Mouse (Mus musculus) neural tube, embryonic 14.5 days (tissue): ENCODE data around the gene Fanca. TPM values are rescaled to one million over a fixed set of nuclear protein-coding genes. Genes with fewer than 3 reads are reported as not detected.
A peak's percentile ranks its signal among the peaks of the same experiment; 100 is the strongest.

Experiments
- ATAC-seq: fragments of 200-750 bp; cut with Nextera tagmentation; 2 replicates; pipeline ENCODE4 v1.8.0; 2017; ENCODE audit warnings: low read depth, mild to moderate bottlenecking, moderate TSS enrichment, moderate library complexity
- H3K27ac ChIP-seq: fragments of 300-500 bp; sonication (generic); 2 replicates; pipeline ENCODE4 v1.5.1; 2014; ENCODE audit warnings: low read depth, mild to moderate bottlenecking, control low read depth, low read length, moderate library complexity, mixed read lengths
- H3K27me3 ChIP-seq: fragments of 300-500 bp; sonication (generic); 2 replicates; pipeline ENCODE4 v1.6.1; 2014; ENCODE audit warnings: low read length; ENCODE audit not compliant: control insufficient read depth, insufficient read depth
- H3K36me3 ChIP-seq: fragments of 300-500 bp; sonication (generic); 2 replicates; pipeline ENCODE4 v1.6.1; 2014; ENCODE audit warnings: low read length, mixed read lengths; ENCODE audit not compliant: control insufficient read depth, insufficient read depth
- H3K4me1 ChIP-seq: fragments of 300-500 bp; sonication (generic); 2 replicates; pipeline ENCODE4 v1.6.1; 2014; ENCODE audit warnings: low read length; ENCODE audit not compliant: control insufficient read depth, insufficient read depth
- H3K4me2 ChIP-seq: fragments of 300-500 bp; sonication (generic); 2 replicates; pipeline ENCODE4 v1.6.1; 2014; ENCODE audit warnings: mild to moderate bottlenecking, low read depth, low read length, control low read depth
- H3K4me3 ChIP-seq: fragments of 300-500 bp; sonication (generic); 2 replicates; pipeline ENCODE4 v1.5.1; 2014; ENCODE audit warnings: low read depth, low read length, control low read depth, mixed read lengths
- H3K9ac ChIP-seq: fragments of 300-500 bp; sonication (generic); replicated peaks from 2 replicates; pipeline ENCODE4 v1.6.1; 2014; ENCODE audit warnings: low read depth, mild to moderate bottlenecking, control low read depth, low read length, mixed read lengths
- H3K9me3 ChIP-seq: fragments of 300-500 bp; sonication (generic); 2 replicates; pipeline ENCODE4 v1.6.1; 2016; ENCODE audit warnings: low read length; ENCODE audit not compliant: control insufficient read depth
- WGBS: fragments of 180-500 bp; shearing (Covaris S2); extraction: QIAGEN DNeasy Blood & Tissue Kit; methylation state at CpG from one replicate; pipeline ENCODE4 v1.1.7; 2014; 5-methylcytosine and 5-hydroxymethylcytosine counted together
- polyA plus RNA-seq: library from polyadenylated mRNA; unstranded; fragments of >200 nt; fragmentation: Nextera tagmentation; extraction: Ambion mirVana; gene quantifications from 2 replicates; pipeline ENCODE4 v1.2.1, GENCODE M21; 2014

Fanca gene
- polyA plus RNA-seq, 1 experiment from 2014 or later, result 6.6 TPM

DNA sequence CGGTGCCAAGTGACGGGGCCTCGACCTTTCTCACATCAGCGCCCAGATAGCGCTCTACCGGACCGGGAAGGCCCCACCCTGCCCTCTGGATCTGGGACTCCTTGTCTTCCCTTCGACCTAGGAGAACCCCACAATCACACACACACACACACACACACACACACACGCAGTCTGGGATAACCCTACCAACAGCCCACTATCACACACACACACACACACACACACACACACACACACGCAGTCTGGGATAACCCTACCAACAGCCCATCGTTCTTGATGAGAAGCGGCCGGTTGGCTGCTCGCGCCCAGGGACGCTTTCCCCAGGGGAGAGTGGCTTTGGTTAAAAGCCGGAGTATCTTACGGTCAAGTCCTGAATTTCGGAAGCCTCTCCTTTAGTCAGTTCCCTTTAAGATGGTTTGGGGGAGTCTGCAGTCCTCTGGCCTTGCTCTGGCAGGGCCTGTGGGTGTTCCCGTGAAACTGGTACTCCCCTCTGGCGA lies 14.8 kb upstream of the Fanca start:
- peak overlapping the region; percentile 95 for H3K27ac ChIP-seq
- no peaks in the 10 kb centered on the region for H3K36me3 ChIP-seq
- H3K27me3 ChIP-seq, result no peaks in the 10 kb centered on the region
- peak overlapping the region; percentile 89 for H3K9ac ChIP-seq
- WGBS, result under 1% methylated on average over 18 of the region's 21 CpGs
- H3K4me3 ChIP-seq, result peak overlapping the region; percentile 82
- H3K9me3 ChIP-seq, result no peaks in the 10 kb centered on the region
- ATAC-seq, result 0 out of 2 replicates have a peak, but pooled peaks have one; percentile 53
- H3K4me2 ChIP-seq, result peak overlapping the region; percentile 82
- H3K4me1 ChIP-seq, result peaks cover 16% of the 10 kb centered on the region

DNA sequence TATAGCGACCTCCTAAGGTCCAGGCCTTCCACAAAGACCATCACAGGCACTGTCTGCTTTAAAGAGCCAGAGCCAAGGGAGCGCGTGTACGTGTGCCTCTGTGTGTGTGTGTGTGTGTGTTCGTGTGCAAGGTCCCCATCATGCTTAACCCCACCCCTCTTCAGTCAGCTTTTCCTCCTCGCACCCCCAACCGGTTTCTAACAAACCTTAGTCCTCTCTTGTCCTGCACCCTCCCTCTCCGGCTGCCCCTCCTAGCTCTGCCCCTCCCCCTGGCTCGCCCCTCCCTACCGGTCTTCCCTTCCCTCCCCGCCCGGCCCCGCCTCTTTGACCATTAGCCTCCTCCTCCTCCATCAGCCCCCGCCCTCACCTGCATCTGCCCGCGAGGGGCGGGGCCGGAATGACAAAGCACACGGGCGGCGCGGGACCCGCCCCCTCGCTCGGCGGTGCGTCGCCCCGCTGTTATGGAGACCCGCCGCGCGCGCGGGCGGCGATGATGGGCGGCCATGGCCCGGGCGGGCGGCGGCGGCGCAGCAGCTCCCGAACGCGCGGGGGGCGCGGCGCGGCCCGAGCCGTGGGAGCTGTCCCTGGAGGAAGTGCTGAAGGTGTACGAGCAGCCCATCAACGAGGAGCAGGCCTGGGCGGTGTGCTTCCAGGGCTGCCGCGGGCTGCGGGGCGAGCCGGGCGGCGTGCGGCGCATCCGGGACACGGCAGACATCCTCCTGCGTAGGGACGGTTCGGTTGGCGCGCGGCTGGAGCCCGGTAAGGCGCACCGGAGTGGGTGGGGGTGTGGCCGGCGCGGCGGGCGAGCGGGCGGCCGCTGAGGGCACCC lies 14.1 kb upstream of the Fanca start, which contains the start of gene Spire2:
Gene Spire2, plus strand, starts transcription at position 452 of the 829 bp plus-strand sequence.
- Histone ChIP-seq H3K4me1 (peaks cover 16% of the 10 kb centered on the region), H3K27me3 (no peaks in the 10 kb centered on the region), H3K9me3 (no peaks in the 10 kb centered on the region), H3K36me3 (no peaks in the 10 kb centered on the region), H3K4me2 (peak within 1 kb of the TSS; percentile 82), H3K4me3 (peak within 1 kb of the TSS; percentile 82), H3K9ac (peak within 1 kb of the TSS; percentile 89), H3K27ac (peak within 1 kb of the TSS; percentile 95)
- peak; percentile 88 for ATAC-seq
- WGBS, result under 1% methylated on average over 61 of the region's 85 CpGs

DNA sequence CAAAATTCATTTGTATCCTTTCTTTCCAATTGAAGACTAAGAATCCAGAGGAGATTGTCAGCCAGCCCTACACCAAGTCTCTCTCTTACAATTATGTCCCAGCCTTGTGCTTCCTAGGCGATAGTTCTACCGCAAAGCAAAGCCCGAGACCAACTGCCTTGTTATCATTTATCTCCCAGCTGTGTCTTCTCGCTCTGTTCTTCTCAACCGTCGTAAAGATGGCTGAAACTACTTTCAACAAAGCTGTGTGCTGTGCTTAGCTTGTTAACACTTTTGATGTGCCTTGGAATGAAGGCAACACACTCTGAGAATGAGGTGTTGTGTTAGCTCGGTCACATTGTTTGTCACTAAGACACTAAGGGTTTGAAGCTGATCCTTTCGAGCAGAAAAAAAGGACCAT lies 13.4 kb upstream of the Fanca start:
- no peak; the same call in 1 of the 2 replicates for ATAC-seq

DNA sequence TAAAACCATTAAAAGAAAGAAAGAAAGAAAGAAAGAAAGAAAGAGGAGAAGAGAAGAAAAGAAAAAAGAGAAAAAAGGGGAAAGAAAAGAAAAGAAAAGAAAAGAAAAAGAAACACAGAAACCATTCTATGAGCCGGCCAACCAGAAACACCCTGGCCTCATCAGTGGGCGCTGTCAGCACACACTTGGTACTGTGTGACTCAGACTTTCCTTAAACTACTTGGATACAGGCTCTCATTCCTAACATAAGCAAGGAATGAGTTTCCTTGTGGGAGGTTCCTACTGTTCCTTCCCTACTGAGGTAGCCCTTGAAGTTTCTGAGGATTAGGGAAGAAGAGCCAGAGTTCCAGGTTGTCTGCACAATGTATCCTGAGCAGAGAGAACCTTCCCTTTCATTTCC lies 12.9 kb upstream of the Fanca start:
- H3K4me3 ChIP-seq, result no peak overlapping the region
- H3K36me3 ChIP-seq, result no peaks in the 10 kb centered on the region
- no peak for ATAC-seq
- 81% methylated on average over 2 of the region's 2 CpGs for WGBS
- peak overlapping the region; percentile 95 for H3K27ac ChIP-seq
- H3K9ac ChIP-seq, result no peak overlapping the region
- no peaks in the 10 kb centered on the region for H3K9me3 ChIP-seq
- H3K27me3 ChIP-seq, result no peaks in the 10 kb centered on the region
- H3K4me2 ChIP-seq, result peak overlapping the region; percentile 82
- peaks cover 16% of the 10 kb centered on the region for H3K4me1 ChIP-seq

More for the DNA sequence above, 13.4 kb upstream of the Fanca start:
- Histone ChIP-seq H3K9ac (peak overlapping the region; percentile 89), H3K4me2 (peak overlapping the region; percentile 82), H3K36me3 (no peaks in the 10 kb centered on the region), H3K27me3 (no peaks in the 10 kb centered on the region), H3K9me3 (no peaks in the 10 kb centered on the region), H3K4me3 (peak overlapping the region; percentile 82), H3K4me1 (peaks cover 16% of the 10 kb centered on the region), H3K27ac (peak overlapping the region; percentile 95)
- WGBS, result 16% methylated on average over 8 of the region's 8 CpGs

DNA sequence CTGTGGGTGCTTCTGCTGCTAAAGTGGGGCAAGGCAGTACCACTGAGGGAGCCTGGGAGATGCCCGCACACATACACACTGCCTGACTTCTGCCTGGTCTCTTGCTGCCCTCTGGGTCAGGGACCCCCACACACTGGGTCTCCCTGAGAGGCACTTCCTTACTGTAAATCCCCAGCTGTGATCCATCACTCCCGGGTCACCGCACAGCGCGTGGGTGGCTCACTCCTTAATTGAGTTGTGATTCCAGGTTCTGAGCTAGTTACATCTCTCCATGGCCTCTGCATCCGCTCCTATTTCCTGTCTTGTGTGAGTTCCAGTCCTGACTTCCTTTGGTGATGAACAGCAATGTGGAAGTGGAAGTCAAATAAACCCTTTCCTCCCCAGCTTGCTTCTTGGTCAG lies 12.3 kb upstream of the Fanca start:
- 89% methylated on average over 6 of the region's 6 CpGs for WGBS
- ATAC-seq, result no peak
- H3K9ac ChIP-seq, result no peak overlapping the region
- no peak overlapping the region for H3K4me2 ChIP-seq
- H3K27me3 ChIP-seq, result no peaks in the 10 kb centered on the region
- no peak overlapping the region for H3K27ac ChIP-seq
- H3K4me3 ChIP-seq, result no peak overlapping the region
- peaks cover 16% of the 10 kb centered on the region for H3K4me1 ChIP-seq
- no peaks in the 10 kb centered on the region for H3K36me3 ChIP-seq
- H3K9me3 ChIP-seq, result no peaks in the 10 kb centered on the region

DNA sequence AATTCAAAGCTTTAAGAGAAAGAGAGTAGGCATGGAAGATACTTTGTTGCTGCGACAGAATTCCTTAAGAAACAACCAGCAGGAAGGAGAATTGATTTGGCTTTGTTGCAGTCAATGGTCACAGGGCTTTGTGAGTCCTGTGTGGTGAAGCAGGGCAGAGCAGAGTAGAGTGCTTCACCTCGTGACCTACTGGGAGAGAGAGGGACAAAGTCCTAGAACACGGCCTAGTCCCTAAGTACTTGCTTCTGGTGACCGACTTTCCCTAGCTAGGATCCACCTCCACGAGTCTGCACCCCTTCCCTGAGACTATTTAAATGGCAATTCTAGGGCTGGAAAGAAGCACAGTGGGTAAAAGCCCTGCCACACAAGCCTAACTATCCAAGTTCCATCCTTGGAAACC lies 11.6 kb upstream of the Fanca start:
- no peak overlapping the region for H3K27ac ChIP-seq
- no peaks in the 10 kb centered on the region for H3K36me3 ChIP-seq
- no peak overlapping the region for H3K9ac ChIP-seq
- H3K4me3 ChIP-seq, result no peak overlapping the region
- no peaks in the 10 kb centered on the region for H3K27me3 ChIP-seq
- H3K4me1 ChIP-seq, result peaks cover 16% of the 10 kb centered on the region
- ATAC-seq, result no peak
- 68% methylated on average over 5 of the region's 5 CpGs for WGBS
- H3K9me3 ChIP-seq, result no peaks in the 10 kb centered on the region
- H3K4me2 ChIP-seq, result no peak overlapping the region

DNA sequence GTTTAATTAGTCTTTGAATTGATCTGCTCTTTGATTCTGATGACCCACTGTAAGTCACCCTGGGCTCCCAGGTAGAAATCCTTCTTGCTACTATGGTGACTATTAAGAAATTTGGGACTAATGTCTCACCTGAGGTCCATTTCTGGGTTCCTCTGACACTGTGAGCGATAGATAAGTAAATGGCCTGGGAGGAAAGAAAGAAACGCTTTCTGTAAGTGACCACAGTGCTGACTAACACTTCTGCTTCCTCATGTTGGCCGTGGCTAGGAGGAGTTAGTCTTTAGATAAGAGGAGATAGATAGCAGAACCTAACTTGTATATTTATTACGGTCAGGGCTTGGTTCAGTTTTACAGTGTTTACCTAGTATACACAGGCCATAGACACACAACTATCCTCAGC lies 11.0 kb upstream of the Fanca start:
- Histone ChIP-seq H3K9ac (no peak overlapping the region), H3K36me3 (no peaks in the 10 kb centered on the region), H3K4me1 (peaks cover 11% of the 10 kb centered on the region), H3K9me3 (no peaks in the 10 kb centered on the region), H3K27ac (no peak overlapping the region), H3K4me3 (no peak overlapping the region), H3K27me3 (no peaks in the 10 kb centered on the region), H3K4me2 (no peak overlapping the region)
- WGBS, result 94% methylated on average over 4 of the region's 4 CpGs
- ATAC-seq, result no peak

DNA sequence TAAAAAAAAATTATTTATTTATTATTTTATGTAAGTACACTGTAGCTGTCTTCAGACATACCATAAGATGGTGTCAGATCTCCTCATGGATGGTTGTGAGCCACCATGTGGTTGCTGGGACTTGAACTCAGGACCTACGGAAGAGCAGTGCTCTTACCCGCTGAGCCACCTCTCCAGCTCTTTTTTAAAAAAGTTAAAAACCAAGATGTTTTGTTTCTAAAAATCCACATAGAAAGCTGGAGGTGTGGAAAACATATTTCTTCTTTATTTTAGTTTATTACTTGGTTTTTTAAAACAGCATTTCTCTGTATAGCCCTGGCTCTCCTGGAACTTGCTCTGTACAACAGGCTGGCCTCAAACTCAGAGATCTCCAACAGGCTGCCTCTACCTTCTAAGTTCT lies 10.2 kb upstream of the Fanca start:
- H3K4me2 ChIP-seq, result no peak overlapping the region
- H3K27ac ChIP-seq, result no peak overlapping the region
- no peak overlapping the region for H3K4me3 ChIP-seq
- no peaks in the 10 kb centered on the region for H3K9me3 ChIP-seq
- no peak for ATAC-seq
- 0 out of 2 replicates have a peak, but pooled peaks cover 3% of the 10 kb centered on the region for H3K4me1 ChIP-seq
- no peaks in the 10 kb centered on the region for H3K27me3 ChIP-seq
- WGBS, result 96% methylated on average over 2 of the region's 2 CpGs
- no peak overlapping the region for H3K9ac ChIP-seq
- H3K36me3 ChIP-seq, result no peaks in the 10 kb centered on the region

DNA sequence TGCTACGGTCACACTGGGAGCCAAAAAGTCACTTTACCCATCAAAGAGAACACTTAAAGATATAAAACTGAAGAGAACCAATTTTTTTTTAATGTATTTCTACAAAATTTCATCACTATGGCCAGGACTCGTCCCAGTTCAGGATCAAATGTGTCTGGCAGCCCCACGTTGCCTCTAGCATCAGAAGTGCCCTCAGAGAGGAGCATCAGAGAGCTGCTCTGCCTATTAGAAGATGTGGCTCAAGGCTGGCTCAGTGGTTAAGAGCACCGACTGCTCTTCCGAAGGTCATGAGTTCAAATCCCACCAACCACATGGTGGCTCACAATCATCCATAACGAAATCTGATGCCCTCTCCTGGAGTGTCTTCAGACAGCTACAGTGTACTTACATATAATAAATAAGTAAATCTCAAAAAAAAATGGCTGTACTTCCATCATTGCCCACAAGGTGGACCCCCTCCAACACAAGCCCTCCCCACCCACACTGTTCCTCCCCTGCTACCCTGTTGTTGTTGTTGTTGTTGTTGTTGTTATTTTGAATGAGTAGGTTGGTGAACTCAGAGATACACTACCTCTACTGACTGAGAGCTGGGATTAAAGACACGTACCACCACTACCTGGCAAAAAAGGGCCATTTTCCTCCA lies 1.3 kb upstream of the Fanca start:
- Histone ChIP-seq H3K9ac (no peak overlapping the region), H3K4me1 (0 out of 2 replicates have a peak, but pooled peaks cover 2% of the 10 kb centered on the region), H3K27ac (no peak overlapping the region), H3K36me3 (no peaks in the 10 kb centered on the region), H3K4me3 (no peak overlapping the region), H3K27me3 (no peaks in the 10 kb centered on the region), H3K4me2 (no peak overlapping the region), H3K9me3 (no peaks in the 10 kb centered on the region)
- ATAC-seq, result no peak
- WGBS, result 44% methylated on average over 7 of the region's 7 CpGs
